Mouse (Mus musculus) heart, adult 2 months (tissue): ENCODE measurements around the gene Stradb. TPM values are rescaled to one million over a fixed set of nuclear protein-coding genes. Genes with fewer than 3 reads are reported as not detected.

Experiments
- DNase-seq, 2 experiments: peaks; one replicate each; pipeline ENCODE4 v3.0.0; 2021
- H3K27ac ChIP-seq: fragments of 200-600 bp; 2 replicates; pipeline ENCODE4 v1.8.1; 2022
- H3K27me3 ChIP-seq: fragments of 200-500 bp; 2 replicates; pipeline ENCODE4 v1.6.1; 2012; ENCODE audit warnings: mild to moderate bottlenecking, low read length, inconsistent platforms, mixed read lengths; ENCODE audit not compliant: control insufficient read depth, insufficient read depth
- H3K36me3 ChIP-seq: fragments of 200-500 bp; 2 replicates; pipeline ENCODE4 v1.6.1; 2012; ENCODE audit warnings: low read length, inconsistent platforms; ENCODE audit not compliant: control insufficient read depth, insufficient read depth
- H3K4me1 ChIP-seq: fragments of 200-500 bp; 2 replicates; pipeline ENCODE4 v1.6.1; 2011; ENCODE audit warnings: low read length; ENCODE audit not compliant: control insufficient read depth, insufficient read depth
- H3K4me3 ChIP-seq: fragments of 200-600 bp; 2 replicates; pipeline ENCODE4 v1.8.1; 2022
- H3K79me2 ChIP-seq: fragments of 200-500 bp; replicated peaks from 2 replicates; pipeline ENCODE4 v1.6.1; 2012; ENCODE audit warnings: mild to moderate bottlenecking, inconsistent platforms, low read length, moderate library complexity, mixed read lengths; ENCODE audit not compliant: control insufficient read depth, insufficient read depth
- H3K9ac ChIP-seq: fragments of 200-500 bp; 2 replicates; pipeline ENCODE4 v1.6.1; 2012; ENCODE audit warnings: low read depth, mild to moderate bottlenecking, control low read depth, inconsistent platforms, low read length, mixed read lengths
- CTCF ChIP-seq: fragments of 200-600 bp; IDR thresholded peaks from 2 replicates; pipeline ENCODE4 v1.8.1; 2022; ENCODE audit warnings: antibody characterized with exemption, mild to moderate bottlenecking, moderate library complexity
- EP300 ChIP-seq: fragments of 200-500 bp; IDR thresholded peaks from 2 replicates; pipeline ENCODE4 v1.6.1; 2011; ENCODE audit warnings: low read depth, low read length, control low read depth; ENCODE audit not compliant: insufficient read depth
- POLR2A ChIP-seq: fragments of 200-500 bp; IDR thresholded peaks from 2 replicates; pipeline ENCODE4 v1.6.1; 2011; ENCODE audit warnings: mild to moderate bottlenecking, low read depth, low read length, control low read depth; ENCODE audit not compliant: insufficient read depth
- WGBS: fragments of 180-500 bp; shearing (Covaris S2); methylation state at CpG from one replicate; pipeline ENCODE4 v1.1.7; 2018; 5-methylcytosine and 5-hydroxymethylcytosine counted together
- intact Hi-C: fragments of 180-260 bp; cut with DNase I; formaldehyde crosslinking; loops from one replicate; pipeline ENCODE4 v1.15.1; 2025
- polyA plus RNA-seq: library from polyadenylated mRNA; depleted of rRNA; stranded (reverse); fragments of >200 nt; gene quantifications from 2 replicates; pipeline ENCODE4 v1.2.3, GENCODE M21; 2012; rRNA removed
- total RNA-seq, 2 experiments: library from RNA; stranded (reverse); gene quantifications; 2 replicates each; pipeline ENCODE4 v1.2.3; 2021

Stradb gene
- total and polyA plus RNA-seq, 3 experiments = 28.5 to 81.4 (median 61.3) TPM

- Histone ChIP-seq H3K79me2 (no peaks in the 10 kb centered on the region), H3K27me3 (no peaks in the 10 kb centered on the region), H3K4me1 (no peaks in the 10 kb centered on the region; the same call in 1 of the 2 replicates), H3K27ac (no peak overlapping the region), H3K9ac (no peak overlapping the region), H3K36me3 (peaks cover 2% of the 10 kb centered on the region), H3K4me3 (no peak overlapping the region)
- TF ChIP-seq EP300 = no peak
- no peak for TF ChIP-seq POLR2A
- TF ChIP-seq CTCF = no peak
- 89% methylated on average over 7 of the region's 7 CpGs for WGBS
- DNase-seq = no peak
- intact Hi-C loops = loop anchor here (1.0 kb wide), 1 partner anchor 223 kb away; no protein-coding TSS in a partner anchor
These were observed 19.8 kb downstream of the Stradb start for GRCm38 (mm10) chr1:58993144-58993543.

GRCm38 (mm10) chr1:58993723-58994122 lies 20.4 kb downstream of the Stradb start:
- Histone ChIP-seq H3K27me3 (no peaks in the 10 kb centered on the region), H3K36me3 (peaks cover 2% of the 10 kb centered on the region), H3K4me1 (no peaks in the 10 kb centered on the region; the same call in 1 of the 2 replicates), H3K9ac (no peak overlapping the region), H3K4me3 (no peak overlapping the region), H3K27ac (no peak overlapping the region), H3K79me2 (no peaks in the 10 kb centered on the region)
- WGBS = 21% methylated on average over 1 of the region's 1 CpGs
- intact Hi-C loops = loop anchor here (1.0 kb wide), 2 partner anchors 67 to 223 kb away; no protein-coding TSS in a partner anchor
- TF ChIP-seq CTCF = peak; percentile 63
- no peak for TF ChIP-seq EP300
- no peak for DNase-seq

GRCm38 (mm10) chr1:58995313-58995712 lies 22.0 kb downstream of the Stradb start:
- Histone ChIP-seq H3K4me1 (no peaks in the 10 kb centered on the region; the same call in 1 of the 2 replicates), H3K79me2 (no peaks in the 10 kb centered on the region), H3K4me3 (no peak overlapping the region), H3K36me3 (peaks cover 2% of the 10 kb centered on the region), H3K27me3 (no peaks in the 10 kb centered on the region), H3K27ac (no peak overlapping the region), H3K9ac (no peak overlapping the region)
- TF ChIP-seq CTCF (no peak), POLR2A (no peak), EP300 (no peak)
- WGBS = 83% methylated on average over 5 of the region's 5 CpGs
- intact Hi-C loops = no loop called here
- DNase-seq = no peak

GRCm38 (mm10) chr1:59009250-59009649 lies 35.9 kb downstream of the Stradb start:
- TF ChIP-seq POLR2A (no peak), CTCF (peak; percentile 54)
- Histone ChIP-seq H3K79me2 (no peaks in the 10 kb centered on the region), H3K4me3 (no peak overlapping the region), H3K9ac (no peak overlapping the region), H3K36me3 (no peaks in the 10 kb centered on the region), H3K27ac (no peak overlapping the region), H3K4me1 (no peaks in the 10 kb centered on the region), H3K27me3 (no peaks in the 10 kb centered on the region)
- 25% methylated on average over 4 of the region's 4 CpGs for WGBS
- no peak for DNase-seq
- intact Hi-C loops = loop anchor here (5.0 kb wide), 1 partner anchor 228 kb away; the partner anchor contains the start of gene Als2

GRCm38 (mm10) chr1:59021556-59021955 lies 48.2 kb downstream of the Stradb start:
- H3K27me3 ChIP-seq = no peaks in the 10 kb centered on the region
- TF ChIP-seq CTCF (no peak), EP300 (no peak), POLR2A (no peak)
- H3K4me1 ChIP-seq = no peaks in the 10 kb centered on the region
- no peaks in the 10 kb centered on the region for H3K36me3 ChIP-seq
- H3K4me3 ChIP-seq = no peak overlapping the region
- intact Hi-C loops = no loop called here
- 78% methylated on average over 3 of the region's 3 CpGs for WGBS
- H3K9ac ChIP-seq = no peak overlapping the region
- no peak overlapping the region for H3K27ac ChIP-seq
- no peak for DNase-seq
- H3K79me2 ChIP-seq = no peaks in the 10 kb centered on the region

GRCm38 (mm10) chr1:59037723-59038122 lies 64.4 kb downstream of the Stradb start:
- Histone ChIP-seq H3K4me1 (no peaks in the 10 kb centered on the region), H3K4me3 (no peak overlapping the region), H3K27me3 (no peaks in the 10 kb centered on the region), H3K27ac (no peak overlapping the region), H3K9ac (no peak overlapping the region), H3K79me2 (no peaks in the 10 kb centered on the region), H3K36me3 (no peaks in the 10 kb centered on the region)
- no peak for DNase-seq
- intact Hi-C loops = no loop called here
- no peak for TF ChIP-seq CTCF
- TF ChIP-seq EP300 = no peak
- no peak for TF ChIP-seq POLR2A
- WGBS = 73% methylated on average over 5 of the region's 5 CpGs

Other genes starting within 250 kb of the Stradb start
- gene Casp8, start 178.1 kb upstream of the Stradb start, total RNA-seq = 1 to 10 TPM; 6.3 to 8.0 TPM
- gene Casp8, start 178.1 kb upstream of the Stradb start, polyA plus RNA-seq = 2.0 and 3.8 TPM in 2 replicates
- gene Trak2, start 92 bp upstream of the Stradb start, total RNA-seq = 100 to 1,000 TPM; 179 to 232 TPM
- 71.4 and 94.1 TPM in 2 replicates for gene Trak2, start 92 bp upstream of the Stradb start, polyA plus RNA-seq
- not detected for gene C2cd6, start 121.4 kb downstream of the Stradb start, total RNA-seq
- gene C2cd6, start 121.4 kb downstream of the Stradb start, polyA plus RNA-seq = not detected in 2 replicates
- gene Tmem237, start 146.9 kb downstream of the Stradb start, total RNA-seq = 1 to 10 TPM; 3.5 to 3.7 TPM
- gene Tmem237, start 146.9 kb downstream of the Stradb start, polyA plus RNA-seq = 2.4 and 4.9 TPM in 2 replicates
- gene Mpp4, start 189.9 kb downstream of the Stradb start, total RNA-seq = not detected
- gene Mpp4, start 189.9 kb downstream of the Stradb start, polyA plus RNA-seq = 0.26 and 0.45 TPM in 2 replicates